Mouse (Mus musculus): ENCODE results near the gene Jund. TPM values are rescaled to one million over a fixed set of nuclear protein-coding genes. Genes with fewer than 3 reads are reported as not detected.

Gene Jund
- polyA plus RNA-seq (2012; rRNA removed), result 223 and 226 TPM in 2 replicates

DNA sequence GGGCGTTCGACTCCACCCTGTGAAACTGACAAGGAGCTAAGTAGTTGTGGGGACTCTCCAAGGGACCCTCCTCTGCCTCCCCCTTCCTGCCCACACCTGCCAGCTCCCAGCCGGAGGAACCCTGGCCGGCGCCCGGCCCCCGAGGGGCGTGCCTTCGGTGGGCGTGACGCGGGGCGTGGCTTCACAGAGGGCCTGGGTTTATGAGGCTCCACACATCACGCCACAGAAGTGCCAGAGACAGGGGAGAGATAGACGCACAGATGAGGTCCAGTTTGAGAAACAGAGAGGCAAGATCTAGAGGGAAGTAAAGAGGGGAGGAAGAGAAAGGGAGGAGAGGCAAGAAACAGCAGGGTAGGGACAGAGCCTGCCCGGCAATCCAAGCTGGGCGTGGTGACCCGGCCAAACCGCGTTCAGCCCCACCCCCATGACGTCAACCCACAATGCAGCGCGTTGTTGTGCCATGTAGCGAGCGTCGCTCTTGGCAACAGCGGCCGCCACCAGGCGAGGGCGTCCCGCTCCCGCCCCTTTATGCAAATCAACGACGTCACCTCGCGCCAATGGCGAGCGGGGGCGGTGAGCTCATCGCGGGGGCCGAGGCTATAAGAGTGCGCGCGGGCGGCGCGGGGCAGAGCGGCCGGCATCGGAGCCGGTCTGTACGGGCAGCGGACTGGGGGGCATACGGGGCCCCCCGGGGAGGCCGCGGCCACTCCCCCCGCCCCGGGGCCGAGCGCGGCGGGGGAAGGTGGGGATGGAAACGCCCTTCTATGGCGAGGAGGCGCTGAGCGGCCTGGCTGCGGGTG lies at the start of gene Jund:
TSS of gene Jund (plus strand) at position 640 of the 800 bp plus-strand sequence.
- H3K27ac ChIP-seq (ENCODE audit: insufficient read depth, low read length), result peak within 1 kb of the TSS; percentile 100
- peak within 1 kb of the TSS; percentile 91 for H3K4me3 ChIP-seq (ENCODE audit: insufficient read depth, low read length)
- peaks cover 2% of the 10 kb centered on the region; the same call in 1 of the 2 replicates for H3K4me1 ChIP-seq (ENCODE audit: control insufficient read depth, insufficient read depth, low read length)
- TF ChIP-seq POLR2A (IDR thresholded peaks at IDR 0.05; ENCODE audit: extremely low read depth, insufficient read depth, low read length) (peak; percentile 87), CTCF (IDR thresholded peaks at IDR 0.05; ENCODE audit: extremely low read depth, insufficient read depth, low read length) (no peak)

DNA sequence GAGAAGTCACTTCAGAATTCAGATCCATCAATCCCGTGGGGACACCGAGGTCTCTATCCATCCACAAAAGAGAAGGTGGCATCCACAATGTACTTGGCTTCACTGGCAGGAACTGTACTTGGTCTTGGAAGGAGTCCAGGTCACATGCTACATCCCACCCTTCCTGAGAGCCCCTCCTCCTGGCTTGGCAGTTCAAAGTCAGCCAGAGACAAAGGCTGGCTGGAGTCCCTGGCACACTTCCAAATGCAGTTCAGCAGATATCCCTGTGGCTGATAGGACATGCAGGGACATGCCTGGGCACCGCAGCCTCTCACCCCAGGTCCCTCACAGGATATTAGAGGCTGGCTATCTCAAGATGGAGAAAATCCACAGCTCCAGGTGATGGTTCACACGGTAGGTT lies 49.4 kb upstream of the Jund start:
- Histone ChIP-seq H3K27ac (ENCODE audit: insufficient read depth, low read length) (no peak overlapping the region), H3K4me3 (ENCODE audit: insufficient read depth, low read length) (no peak overlapping the region), H3K4me1 (ENCODE audit: control insufficient read depth, insufficient read depth, low read length) (no peaks in the 10 kb centered on the region; the same call in 1 of the 2 replicates)
- TF ChIP-seq CTCF (IDR thresholded peaks at IDR 0.05; ENCODE audit: extremely low read depth, insufficient read depth, low read length), result no peak
- TF ChIP-seq POLR2A (IDR thresholded peaks at IDR 0.05; ENCODE audit: extremely low read depth, insufficient read depth, low read length), result no peak

DNA sequence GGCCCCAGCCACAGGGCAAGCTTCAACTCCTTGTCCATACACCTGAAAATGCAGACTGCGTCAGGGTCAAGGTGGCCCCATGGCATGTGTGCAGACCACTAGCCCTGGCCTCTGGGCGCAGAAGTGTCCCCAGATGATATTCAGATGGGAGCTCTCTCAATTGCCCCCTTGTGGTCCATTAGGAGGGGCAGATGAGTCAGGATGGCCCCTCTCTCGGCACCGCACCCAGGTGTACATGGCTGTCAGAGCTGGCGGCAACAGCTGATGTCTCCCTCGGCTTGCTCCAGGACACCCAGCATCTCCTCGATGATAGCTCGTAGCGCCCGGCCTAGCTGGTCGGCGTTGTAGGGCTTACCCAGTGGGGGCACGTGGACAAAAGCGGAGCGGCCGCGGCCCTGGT lies 48.4 kb upstream of the Jund start:
- TF ChIP-seq CTCF (IDR thresholded peaks at IDR 0.05; ENCODE audit: extremely low read depth, insufficient read depth, low read length) (no peak), POLR2A (IDR thresholded peaks at IDR 0.05; ENCODE audit: extremely low read depth, insufficient read depth, low read length) (no peak)
- Histone ChIP-seq H3K27ac (ENCODE audit: insufficient read depth, low read length) (no peak overlapping the region), H3K4me3 (ENCODE audit: insufficient read depth, low read length) (no peak overlapping the region), H3K4me1 (ENCODE audit: control insufficient read depth, insufficient read depth, low read length) (no peaks in the 10 kb centered on the region; the same call in 1 of the 2 replicates)

DNA sequence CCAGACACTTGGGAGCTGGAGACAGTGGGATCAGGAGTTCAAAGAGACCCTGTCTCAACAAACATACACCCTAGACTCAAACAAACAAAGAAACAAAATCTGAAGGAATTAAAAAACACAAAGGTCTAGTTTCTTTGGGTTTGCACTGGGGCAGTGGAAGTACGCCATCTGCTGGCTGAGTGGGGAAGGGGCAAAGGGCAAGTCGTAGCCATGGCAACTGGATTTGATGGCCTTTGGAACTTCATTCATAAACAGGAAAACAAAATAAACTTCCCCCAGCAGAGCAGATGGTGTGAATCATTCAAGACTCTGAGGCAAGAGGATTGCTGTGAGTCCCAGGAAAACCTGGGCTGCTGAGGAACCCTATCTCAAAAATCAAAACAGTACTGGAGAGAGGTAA lies 45.5 kb upstream of the Jund start:
- H3K4me1 ChIP-seq (ENCODE audit: control insufficient read depth, insufficient read depth, low read length), result no peaks in the 10 kb centered on the region; the same call in 1 of the 2 replicates
- no peak overlapping the region for H3K4me3 ChIP-seq (ENCODE audit: insufficient read depth, low read length)
- no peak overlapping the region for H3K27ac ChIP-seq (ENCODE audit: insufficient read depth, low read length)
- TF ChIP-seq POLR2A (IDR thresholded peaks at IDR 0.05; ENCODE audit: extremely low read depth, insufficient read depth, low read length) (no peak), CTCF (IDR thresholded peaks at IDR 0.05; ENCODE audit: extremely low read depth, insufficient read depth, low read length) (peak; percentile 70)

- H3K4me1 ChIP-seq (ENCODE audit: control insufficient read depth, insufficient read depth, low read length), result no peaks in the 10 kb centered on the region; the same call in 1 of the 2 replicates
- no peak overlapping the region for H3K27ac ChIP-seq (ENCODE audit: insufficient read depth, low read length)
- TF ChIP-seq CTCF (IDR thresholded peaks at IDR 0.05; ENCODE audit: extremely low read depth, insufficient read depth, low read length) (no peak), POLR2A (IDR thresholded peaks at IDR 0.05; ENCODE audit: extremely low read depth, insufficient read depth, low read length) (no peak)
- H3K4me3 ChIP-seq (ENCODE audit: insufficient read depth, low read length), result no peak overlapping the region
Observed at GRCm38 (mm10) chr8:70654121-70654520, 44.6 kb upstream of the Jund start.

GRCm38 (mm10) chr8:70655469-70655868 lies 43.3 kb upstream of the Jund start:
- no peak overlapping the region for H3K27ac ChIP-seq (ENCODE audit: insufficient read depth, low read length)
- no peak for TF ChIP-seq POLR2A (IDR thresholded peaks at IDR 0.05; ENCODE audit: extremely low read depth, insufficient read depth, low read length)
- TF ChIP-seq CTCF (IDR thresholded peaks at IDR 0.05; ENCODE audit: extremely low read depth, insufficient read depth, low read length), result no peak
- peaks cover 2% of the 10 kb centered on the region for H3K4me1 ChIP-seq (ENCODE audit: control insufficient read depth, insufficient read depth, low read length)
- H3K4me3 ChIP-seq (ENCODE audit: insufficient read depth, low read length), result no peak overlapping the region

- no peak overlapping the region for H3K27ac ChIP-seq (ENCODE audit: insufficient read depth, low read length)
Observed at GRCm38 (mm10) chr8:70656193-70656790, 42.5 kb upstream of the Jund start.

DNA sequence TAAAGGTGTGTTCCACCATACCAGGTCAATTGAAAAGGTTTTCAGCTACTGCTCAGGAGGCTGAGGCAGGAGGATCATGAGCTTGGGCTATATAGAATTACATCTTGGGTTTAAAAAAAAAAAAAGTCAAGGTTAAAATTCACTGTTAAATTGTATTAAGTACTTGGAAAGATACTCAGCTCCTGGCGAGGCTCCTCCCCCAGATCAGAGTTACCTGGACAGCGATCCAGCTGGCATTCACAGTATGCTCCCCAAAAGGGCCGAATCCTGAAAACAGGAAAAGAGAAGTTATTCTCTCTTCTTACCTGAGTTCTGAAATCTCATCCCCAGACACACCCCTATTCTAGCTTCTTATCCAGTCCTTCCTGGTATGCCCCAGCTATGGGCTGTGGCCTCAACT lies 41.5 kb upstream of the Jund start:
- Histone ChIP-seq H3K27ac (ENCODE audit: insufficient read depth, low read length) (no peak overlapping the region), H3K4me1 (ENCODE audit: control insufficient read depth, insufficient read depth, low read length) (peaks cover 2% of the 10 kb centered on the region), H3K4me3 (ENCODE audit: insufficient read depth, low read length) (no peak overlapping the region)
- TF ChIP-seq POLR2A (IDR thresholded peaks at IDR 0.05; ENCODE audit: extremely low read depth, insufficient read depth, low read length) (no peak), CTCF (IDR thresholded peaks at IDR 0.05; ENCODE audit: extremely low read depth, insufficient read depth, low read length) (no peak)

More at GRCm38 (mm10) chr8:70656193-70656790, 42.5 kb upstream of the Jund start:
- Histone ChIP-seq H3K4me1 (ENCODE audit: control insufficient read depth, insufficient read depth, low read length) (peaks cover 2% of the 10 kb centered on the region), H3K4me3 (ENCODE audit: insufficient read depth, low read length) (no peak overlapping the region)
- no peak for TF ChIP-seq POLR2A (IDR thresholded peaks at IDR 0.05; ENCODE audit: extremely low read depth, insufficient read depth, low read length)
- no peak for TF ChIP-seq CTCF (IDR thresholded peaks at IDR 0.05; ENCODE audit: extremely low read depth, insufficient read depth, low read length)

GRCm38 (mm10) chr8:70657739-70658138 lies 41.0 kb upstream of the Jund start:
- Histone ChIP-seq H3K4me3 (ENCODE audit: insufficient read depth, low read length) (no peak overlapping the region), H3K27ac (ENCODE audit: insufficient read depth, low read length) (no peak overlapping the region), H3K4me1 (ENCODE audit: control insufficient read depth, insufficient read depth, low read length) (peaks cover 2% of the 10 kb centered on the region)
- no peak for TF ChIP-seq CTCF (IDR thresholded peaks at IDR 0.05; ENCODE audit: extremely low read depth, insufficient read depth, low read length)
- TF ChIP-seq POLR2A (IDR thresholded peaks at IDR 0.05; ENCODE audit: extremely low read depth, insufficient read depth, low read length), result no peak
